Mouse (Mus musculus) CD4-positive, CD25-positive, alpha-beta regulatory T cell, adult 2 months (primary cell): Measurements from ENCODE around the gene Spp1.
"Not testable (repeated sequence)": the region's sequence is repeated elsewhere in the genome, so short reads cannot be mapped to it uniquely, and the experiment has no call there.

Experiments used
- DNase-seq: peaks from one replicate; pipeline ENCODE4 v3.0.0-alpha.2; 2012; ENCODE audit warnings: low read depth, low spot score

Gene Spp1

GRCm38 (mm10) chr5:104433968-104434565, 851 bp upstream of the Spp1 start:
- no peak for DNase-seq

DNA sequence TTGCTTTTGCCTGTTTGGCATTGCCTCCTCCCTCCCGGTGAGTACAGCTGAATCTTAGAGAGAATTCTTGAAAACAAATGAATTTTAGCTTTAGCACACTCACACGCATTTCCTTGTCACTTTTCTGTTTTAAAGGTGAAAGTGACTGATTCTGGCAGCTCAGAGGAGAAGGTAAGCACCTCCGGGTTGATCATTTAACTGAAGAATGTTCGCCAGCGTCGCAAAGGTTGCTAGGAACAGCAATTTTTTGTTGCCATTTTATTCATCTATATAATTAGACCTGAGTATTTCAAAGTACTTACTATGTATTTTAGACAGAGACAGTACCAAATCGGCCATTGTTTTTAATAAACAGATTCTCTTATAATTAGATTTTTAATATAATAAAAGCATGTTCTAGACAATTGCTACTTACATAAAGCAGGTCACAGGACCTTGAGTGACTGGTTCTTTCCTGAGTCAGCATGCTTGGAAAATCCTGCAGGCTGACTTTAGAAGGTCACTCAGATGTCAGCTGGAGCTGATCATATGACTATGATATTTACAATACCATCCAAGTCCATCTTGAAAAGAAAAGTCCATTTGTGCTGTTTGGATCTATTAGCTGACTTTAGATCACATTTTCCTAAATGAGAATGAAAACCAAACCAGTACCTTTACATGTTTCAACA, 1.6 kb downstream of the Spp1 start:
- DNase-seq: no peak

- DNase-seq: no peak
Observed at GRCm38 (mm10) chr5:104442396-104442795, 7.5 kb downstream of the Spp1 start.

DNA sequence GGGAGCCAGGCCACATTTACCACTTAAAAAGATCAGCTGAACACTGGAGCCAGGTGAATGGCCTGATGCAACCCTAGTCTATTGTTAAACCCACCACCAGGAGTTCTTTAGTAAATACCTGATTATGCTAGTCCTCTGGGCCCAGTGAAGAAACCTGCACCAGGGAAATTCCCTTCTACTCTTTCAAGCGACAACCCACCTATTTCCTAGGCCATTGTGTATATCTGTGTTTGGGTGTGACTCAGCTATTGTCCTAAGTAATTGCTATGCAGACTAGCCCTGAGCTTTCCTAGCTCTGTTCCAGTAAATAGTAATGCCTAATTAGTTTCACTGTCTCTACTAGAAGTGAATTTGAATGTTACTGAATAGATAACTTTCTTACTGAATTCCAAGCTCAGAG, 7.9 kb downstream of the Spp1 start:
- DNase-seq: no peak

GRCm38 (mm10) chr5:104446156-104446555, 11.2 kb downstream of the Spp1 start:
- DNase-seq: no peak

GRCm38 (mm10) chr5:104448346-104448745, 13.4 kb downstream of the Spp1 start:
- not testable (repeated sequence) for DNase-seq

DNA sequence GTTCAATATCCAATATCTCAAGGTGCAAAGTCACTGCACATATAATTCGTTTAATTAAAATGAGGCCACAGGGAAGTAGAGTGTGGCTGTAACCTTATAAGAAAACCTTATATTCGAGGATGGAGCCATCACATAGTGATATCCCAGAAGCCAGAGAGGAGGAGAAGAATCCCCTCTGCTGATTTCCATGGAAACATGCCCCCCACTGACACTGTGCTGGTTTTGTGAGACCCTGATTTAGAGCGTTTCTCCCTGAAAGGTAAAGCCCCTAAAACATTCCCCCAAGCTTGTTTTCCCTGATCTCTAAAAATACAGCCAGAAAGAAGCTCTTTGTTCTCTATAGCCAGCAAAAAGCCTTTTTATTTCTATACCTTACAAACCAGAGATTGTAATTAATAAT, 14.6 kb downstream of the Spp1 start:
- DNase-seq: no peak

GRCm38 (mm10) chr5:104453075-104453474, 18.2 kb downstream of the Spp1 start:
- DNase-seq: no peak

- DNase-seq: no peak
Observed at GRCm38 (mm10) chr5:104454564-104454963, 19.6 kb downstream of the Spp1 start.

GRCm38 (mm10) chr5:104458832-104459705, 24.2 kb downstream of the Spp1 start, which contains the start of gene Pkd2:
Gene Pkd2 (plus strand): TSS chr5:104459450.
- DNase-seq: no peak

DNA sequence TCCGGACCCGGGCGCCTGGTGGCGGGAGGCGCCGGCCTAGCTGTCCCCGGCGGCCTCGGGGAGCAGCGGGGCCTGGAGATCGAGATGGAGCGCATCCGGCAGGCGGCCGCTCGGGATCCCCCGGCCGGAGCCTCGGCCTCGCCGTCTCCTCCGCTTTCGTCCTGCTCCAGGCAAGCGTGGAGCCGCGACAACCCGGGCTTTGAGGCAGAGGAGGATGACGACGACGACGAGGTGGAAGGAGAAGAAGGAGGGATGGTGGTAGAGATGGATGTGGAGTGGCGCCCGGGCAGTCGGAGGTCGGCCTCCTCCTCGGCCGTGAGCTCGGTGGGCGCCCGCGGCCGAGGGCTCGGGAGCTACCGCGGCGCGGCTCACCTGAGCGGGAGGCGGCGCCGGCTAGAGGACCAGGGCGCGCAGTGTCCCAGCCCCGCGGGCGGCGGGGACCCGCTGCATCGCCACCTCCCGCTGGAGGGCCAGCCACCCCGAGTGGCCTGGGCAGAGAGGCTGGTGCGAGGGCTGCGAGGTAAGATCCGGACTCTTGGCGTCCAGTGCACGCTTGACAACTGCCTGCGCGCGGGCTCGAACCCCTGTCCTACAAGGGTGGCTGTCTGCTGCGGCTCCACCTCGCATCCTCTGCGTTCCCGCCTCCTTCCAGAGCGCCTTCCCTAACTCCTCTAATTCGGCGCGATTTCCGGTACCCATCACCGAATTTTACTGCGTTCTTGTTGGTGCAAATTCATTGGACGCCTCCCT, 25.0 kb downstream of the Spp1 start:
- DNase-seq: no peak

- DNase-seq: no peak
Observed at GRCm38 (mm10) chr5:104460456-104460838, 25.5 kb downstream of the Spp1 start.

DNA sequence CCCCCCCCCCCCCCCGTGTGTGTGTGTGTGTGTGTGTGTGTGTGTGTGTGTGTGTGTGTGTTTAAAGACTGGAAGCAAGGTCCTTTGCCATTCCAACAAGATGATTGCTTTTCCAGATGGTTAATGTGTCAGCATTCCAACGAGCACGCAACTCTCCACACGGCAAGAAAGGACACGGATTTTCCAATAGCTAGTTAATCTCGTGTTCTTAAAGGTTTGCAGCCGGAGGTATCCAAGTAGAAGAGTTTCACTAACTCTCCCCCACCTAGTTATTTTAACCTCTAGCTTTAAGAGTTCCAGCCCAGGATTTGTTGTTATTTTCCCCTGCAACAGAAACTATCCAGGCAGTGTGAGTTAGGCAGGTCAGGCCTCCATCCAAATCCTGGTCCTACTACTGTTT, 25.9 kb downstream of the Spp1 start:
- DNase-seq: no peak

- DNase-seq: no peak
Observed at GRCm38 (mm10) chr5:104465279-104465678, 30.4 kb downstream of the Spp1 start.

DNA sequence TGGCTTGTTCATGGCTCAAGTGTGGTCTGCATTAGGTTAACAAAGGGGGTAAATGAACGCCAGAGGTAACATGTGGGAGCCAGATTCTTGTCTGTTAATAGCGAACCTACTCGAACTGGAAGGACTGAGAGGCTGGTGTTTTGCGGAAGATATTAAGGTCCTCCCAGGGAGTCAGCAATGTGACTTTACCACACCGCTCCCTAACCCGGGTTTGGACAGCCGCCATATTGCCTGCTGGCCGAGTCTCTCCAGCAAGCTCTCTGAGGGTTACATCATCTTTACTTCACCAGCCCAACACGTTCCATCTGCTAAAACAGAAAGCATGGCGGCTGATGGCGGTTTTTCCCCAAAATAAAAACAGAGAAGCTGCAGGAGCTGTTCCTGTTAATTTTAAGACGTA, 30.8 kb downstream of the Spp1 start:
- DNase-seq: no peak

- DNase-seq: no peak
Observed at GRCm38 (mm10) chr5:104466816-104467215, 31.9 kb downstream of the Spp1 start.

DNA sequence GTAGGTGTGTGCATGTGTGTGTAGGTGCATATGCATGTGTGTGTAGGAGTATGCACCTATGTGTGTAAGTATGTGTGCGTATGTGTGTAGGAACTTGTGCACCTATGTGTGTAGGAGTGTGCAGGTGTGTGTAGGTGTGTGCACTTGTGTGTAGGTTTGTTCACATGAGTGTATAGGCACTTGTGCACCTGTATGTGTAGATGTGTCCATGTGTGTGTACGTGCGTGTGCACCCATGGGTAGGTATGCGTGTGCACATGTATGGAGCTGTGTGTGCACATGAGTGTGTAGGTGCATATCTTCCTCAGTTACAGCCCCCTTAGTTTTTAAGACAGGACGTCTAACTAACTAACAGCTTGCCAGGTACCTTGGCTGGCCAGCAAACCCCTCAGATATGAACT, 33.7 kb downstream of the Spp1 start:
- DNase-seq: no peak

- DNase-seq: no peak
Observed at GRCm38 (mm10) chr5:104470981-104471391, 36.1 kb downstream of the Spp1 start.

GRCm38 (mm10) chr5:104472371-104472770, 37.5 kb downstream of the Spp1 start:
- peak; percentile 32 for DNase-seq

DNA sequence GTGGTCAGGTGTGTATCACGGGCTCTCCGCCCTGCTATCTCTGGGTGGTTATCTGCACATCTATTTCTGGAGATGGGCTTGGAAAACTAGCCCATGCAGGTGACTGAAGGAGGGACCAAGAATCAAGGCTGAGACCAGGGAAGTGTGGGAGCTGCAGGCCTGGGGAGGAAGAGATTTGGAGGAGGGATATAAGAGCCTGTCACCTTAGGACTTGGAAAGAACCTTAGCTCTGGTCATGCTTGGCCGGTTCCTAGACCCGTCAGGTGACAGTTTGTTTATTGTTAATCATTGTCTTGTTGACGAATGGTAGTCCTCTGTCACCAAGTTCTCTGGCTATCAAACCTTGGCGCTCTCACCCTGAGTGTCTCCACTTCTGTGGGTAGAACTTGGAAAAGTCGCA, 45.4 kb downstream of the Spp1 start:
- DNase-seq: no peak

DNA sequence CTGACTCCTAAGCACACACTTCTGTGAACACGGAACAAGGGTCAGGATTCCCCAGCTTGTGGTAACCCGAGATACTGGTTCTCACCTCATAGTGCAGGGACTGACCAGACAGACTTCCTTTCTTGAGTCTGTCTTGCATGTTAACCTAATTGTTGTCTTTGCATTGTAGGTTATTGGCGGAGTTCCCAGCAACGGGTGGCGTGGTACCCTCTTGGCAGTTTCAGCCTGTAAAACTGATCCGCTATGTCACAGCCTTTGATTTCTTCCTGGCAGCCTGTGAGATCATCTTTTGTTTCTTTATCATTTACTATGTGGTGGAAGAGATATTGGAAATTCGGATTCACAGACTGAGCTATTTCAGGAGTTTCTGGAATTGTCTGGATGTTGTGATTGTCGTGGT, 47.9 kb downstream of the Spp1 start:
- no peak for DNase-seq
